Mouse (Mus musculus) cerebellum, adult 2 months (tissue): ENCODE data around the gene Acacb. TPM values are rescaled to one million over a fixed set of nuclear protein-coding genes. Genes with fewer than 3 reads are reported as not detected.

Experiments
- DNase-seq, 2 experiments: peaks; one replicate each; pipeline ENCODE4 v3.0.0; 2021
- H3K27ac ChIP-seq: fragments of 200-500 bp; 2 replicates; pipeline ENCODE4 v1.5.1; 2012; ENCODE audit warnings: low read length, control low read depth, inconsistent platforms; ENCODE audit not compliant: insufficient read depth
- H3K27me3 ChIP-seq: fragments of 200-500 bp; 2 replicates; pipeline ENCODE4 v1.6.1; 2012; ENCODE audit warnings: inconsistent platforms, mild to moderate bottlenecking, low read length, moderate library complexity; ENCODE audit not compliant: control insufficient read depth, insufficient read depth
- H3K4me1 ChIP-seq: fragments of 200-500 bp; 2 replicates; pipeline ENCODE4 v1.6.1; 2011; ENCODE audit warnings: low read length; ENCODE audit not compliant: control insufficient read depth, insufficient read depth
- H3K4me3 ChIP-seq: fragments of 200-500 bp; replicated peaks from 2 replicates; pipeline ENCODE3; 2011; ENCODE audit warnings: mild to moderate bottlenecking, low read depth, low read length, control low read depth; ENCODE audit not compliant: insufficient read depth
- CTCF ChIP-seq: fragments of 200-500 bp; IDR thresholded peaks from 2 replicates; pipeline ENCODE4 v1.5.1; 2011; ENCODE audit warnings: low read depth, mild to moderate bottlenecking, control low read depth, low read length, moderate library complexity, borderline replicate concordance; ENCODE audit not compliant: insufficient read depth
- POLR2A ChIP-seq: fragments of 200-500 bp; IDR thresholded peaks from 2 replicates; pipeline ENCODE4 v1.6.1; 2011; ENCODE audit warnings: low read length, control low read depth, borderline replicate concordance; ENCODE audit not compliant: insufficient read depth
- WGBS: fragments of 180-500 bp; shearing (Covaris S2); methylation state at CpG from one replicate; pipeline ENCODE4 v1.1.7; 2018; 5-methylcytosine and 5-hydroxymethylcytosine counted together
- polyA plus RNA-seq: library from polyadenylated mRNA; depleted of rRNA; stranded (reverse); fragments of >200 nt; gene quantifications from 2 replicates; pipeline ENCODE4 v1.2.3, GENCODE M21; 2012

Gene Acacb
- polyA plus RNA-seq, 1 experiment = 4.6 TPM

- TF ChIP-seq POLR2A (no peak), CTCF (no peak)
- no peaks in the 10 kb centered on the region; the same call in 1 of the 2 replicates for H3K27me3 ChIP-seq
- no peak overlapping the region for H3K27ac ChIP-seq
- WGBS = 36% methylated on average over 8 of the region's 8 CpGs
- no peak for DNase-seq
- no peak overlapping the region for H3K4me3 ChIP-seq
- H3K4me1 ChIP-seq = peaks cover 19% of the 10 kb centered on the region
Observed at GRCm38 (mm10) chr5:114264791-114265190, 118.5 kb downstream of the Acacb start.

- H3K4me1 ChIP-seq = peaks cover 18% of the 10 kb centered on the region
- DNase-seq = no peak
- no peak overlapping the region for H3K4me3 ChIP-seq
- TF ChIP-seq POLR2A (no peak), CTCF (no peak)
- H3K27me3 ChIP-seq = peaks cover under 1% of the 10 kb centered on the region; the same call in 1 of the 2 replicates
- WGBS = 11% methylated on average over 7 of the region's 7 CpGs
- H3K27ac ChIP-seq = no peak overlapping the region
Observed at GRCm38 (mm10) chr5:114268646-114269045, 122.3 kb downstream of the Acacb start.

- H3K4me1 ChIP-seq = peaks cover 9% of the 10 kb centered on the region
- WGBS = 41% methylated on average over 7 of the region's 7 CpGs
- H3K27ac ChIP-seq = no peak overlapping the region
- H3K27me3 ChIP-seq = peaks cover 1% of the 10 kb centered on the region; the same call in 1 of the 2 replicates
- TF ChIP-seq CTCF = no peak
- no peak for DNase-seq
- H3K4me3 ChIP-seq = no peak overlapping the region
Observed at GRCm38 (mm10) chr5:114269499-114269898, 123.2 kb downstream of the Acacb start.

GRCm38 (mm10) chr5:114269984-114270383, 123.6 kb downstream of the Acacb start:
- H3K27me3 ChIP-seq = peaks cover 1% of the 10 kb centered on the region; the same call in 1 of the 2 replicates
- DNase-seq = no peak
- H3K4me1 ChIP-seq = peaks cover 5% of the 10 kb centered on the region
- no peak for TF ChIP-seq CTCF
- no peak for TF ChIP-seq POLR2A
- no peak overlapping the region for H3K27ac ChIP-seq
- 52% methylated on average over 12 of the region's 12 CpGs for WGBS
- H3K4me3 ChIP-seq = no peak overlapping the region

GRCm38 (mm10) chr5:114273693-114274402, 127.5 kb downstream of the Acacb start, which contains the start of gene Foxn4:
Gene Foxn4, minus strand, starts transcription at chr5:114273807.
- TF ChIP-seq POLR2A (no peak), CTCF (no peak)
- Histone ChIP-seq H3K4me3 (no peak within 1 kb of the TSS), H3K4me1 (no peaks in the 10 kb centered on the region), H3K27ac (no peak within 1 kb of the TSS), H3K27me3 (peaks cover 3% of the 10 kb centered on the region; the same call in 1 of the 2 replicates)
- 1% methylated on average over 51 of the region's 56 CpGs for WGBS
- DNase-seq = no peak

- Histone ChIP-seq H3K4me1 (no peaks in the 10 kb centered on the region), H3K27ac (no peak overlapping the region), H3K4me3 (no peak overlapping the region), H3K27me3 (peaks cover 3% of the 10 kb centered on the region; the same call in 1 of the 2 replicates)
- 33% methylated on average over 8 of the region's 8 CpGs for WGBS
- TF ChIP-seq CTCF = no peak
- no peak for TF ChIP-seq POLR2A
- DNase-seq = no peak
Observed at GRCm38 (mm10) chr5:114275339-114275738, 129.0 kb downstream of the Acacb start.

- DNase-seq = no peak
- Histone ChIP-seq H3K27me3 (peaks cover 3% of the 10 kb centered on the region; the same call in 1 of the 2 replicates), H3K27ac (no peak overlapping the region), H3K4me3 (no peak overlapping the region), H3K4me1 (no peaks in the 10 kb centered on the region)
- TF ChIP-seq POLR2A (no peak), CTCF (no peak)
- 30% methylated on average over 16 of the region's 16 CpGs for WGBS
Observed at GRCm38 (mm10) chr5:114275991-114276390, 129.7 kb downstream of the Acacb start.
